Mouse (Mus musculus) megakaryocyte, embryonic 14.5 days (primary cell): Measurements from ENCODE around the gene Fam234a.

ENCODE experiments used
- FLI1 ChIP-seq: IDR thresholded peaks from 2 replicates; pipeline ENCODE4 v1.6.1; 2012; ENCODE audit warnings: low read length, inconsistent platforms, mixed read lengths
- GATA1 ChIP-seq: IDR thresholded peaks from 3 replicates; pipeline ENCODE4 v1.6.1; 2012; ENCODE audit warnings: mixed read lengths, low read length, inconsistent platforms, borderline replicate concordance

GRCm38 (mm10) chr17:26243471-26244100, 456 bp downstream of the Fam234a start:
- no peak for TF ChIP-seq GATA1
- no peak for TF ChIP-seq FLI1
